8 mouse cellular contexts compared by ENCODE assay signal in the genomic region with DNA sequence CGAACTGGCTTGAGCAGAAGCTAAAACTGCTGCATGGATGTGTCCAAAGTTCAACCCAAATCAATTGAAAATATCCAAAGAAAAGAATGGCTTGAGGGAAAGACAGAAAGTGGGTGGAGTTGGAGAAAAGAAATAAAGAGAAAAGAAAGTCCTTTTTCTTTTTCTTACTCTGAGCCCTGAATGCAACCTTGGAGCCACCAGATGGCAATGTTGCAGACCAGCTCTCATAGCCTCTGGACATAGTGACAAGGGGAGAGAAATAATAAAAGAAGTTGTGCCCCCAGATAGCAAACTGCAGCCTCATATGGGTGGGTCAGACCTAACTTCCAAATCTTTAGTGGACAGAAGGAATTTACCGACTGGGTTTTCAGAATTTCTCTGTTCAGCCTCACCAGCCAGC.
A peak's percentile ranks its signal among the peaks of the same experiment; 100 is the strongest.
DNase-seq lines count a peak whose midpoint lies in the region; ATAC-seq and TF ChIP-seq lines count a peak whose summit lies in the region.
"Had no signal": no experiment of that assay in that cellular context is flagged by ENCODE, and none has a peak within 500 bp of the region (broad histone marks: within the 10 kb centered on the region; RNA-seq: fewer than 3 reads in every experiment).

No protein-coding gene starts in this region.

- H3K9me3 ChIP-seq in hindbrain, embryonic 11.5 days (ENCODE audit: control insufficient read depth, low read length) = no peaks in the 10 kb centered on the region
- no peaks in the 10 kb centered on the region for H3K9me3 ChIP-seq in hindbrain, embryonic 13.5 days
- H3K9me3 ChIP-seq in midbrain, postnatal 0 days (ENCODE audit: low read length) = no peaks in the 10 kb centered on the region
- no peaks in the 10 kb centered on the region for H3K9me3 ChIP-seq in midbrain, embryonic 13.5 days
- H3K9me3 ChIP-seq: forebrain, embryonic 12.5 days had no signal

- no peaks in the 10 kb centered on the region for H3K4me1 ChIP-seq in hindbrain, embryonic 11.5 days (replicated peaks; ENCODE audit: control insufficient read depth, insufficient read depth, low read length)
- no peaks in the 10 kb centered on the region for H3K4me1 ChIP-seq in hindbrain, embryonic 13.5 days (replicated peaks)
- no peaks in the 10 kb centered on the region for H3K4me1 ChIP-seq in midbrain, postnatal 0 days (ENCODE audit: insufficient read depth, low read length)
- H3K4me1 ChIP-seq in midbrain, embryonic 13.5 days (replicated peaks) = no peaks in the 10 kb centered on the region
- H3K4me1 ChIP-seq: forebrain, embryonic 12.5 days had no signal

- no peaks in the 10 kb centered on the region for H3K36me3 ChIP-seq in hindbrain, embryonic 11.5 days (ENCODE audit: control insufficient read depth, insufficient read depth, low read length)
- H3K36me3 ChIP-seq in hindbrain, embryonic 13.5 days = no peaks in the 10 kb centered on the region
- no peaks in the 10 kb centered on the region for H3K36me3 ChIP-seq in midbrain, postnatal 0 days (ENCODE audit: insufficient read depth, low read length)
- H3K36me3 ChIP-seq in midbrain, embryonic 13.5 days = no peaks in the 10 kb centered on the region
- H3K36me3 ChIP-seq: forebrain, embryonic 12.5 days had no signal

- H3K9ac ChIP-seq in hindbrain, embryonic 11.5 days (ENCODE audit: low read depth, low read length) = no peak overlapping the region
- H3K9ac ChIP-seq in hindbrain, embryonic 13.5 days = no peak overlapping the region
- H3K9ac ChIP-seq in midbrain, postnatal 0 days (replicated peaks; ENCODE audit: low read length, poor library complexity, severe bottlenecking) = no peak overlapping the region
- no peak overlapping the region for H3K9ac ChIP-seq in midbrain, embryonic 13.5 days (replicated peaks)
- H3K9ac ChIP-seq: forebrain, embryonic 12.5 days had no signal

- no peaks in the 10 kb centered on the region for H3K27me3 ChIP-seq in hindbrain, embryonic 11.5 days (ENCODE audit: control insufficient read depth, insufficient read depth, low read length)
- H3K27me3 ChIP-seq in hindbrain, embryonic 13.5 days = no peaks in the 10 kb centered on the region
- no peaks in the 10 kb centered on the region for H3K27me3 ChIP-seq in midbrain, postnatal 0 days (ENCODE audit: insufficient read depth, low read length)
- H3K27me3 ChIP-seq in midbrain, embryonic 13.5 days = no peaks in the 10 kb centered on the region
- H3K27me3 ChIP-seq: forebrain, embryonic 12.5 days had no signal

- TF ChIP-seq CTCF in midbrain, postnatal 0 days (IDR thresholded peaks at IDR 0.05) = peak; percentile 72

- ATAC-seq in hindbrain, embryonic 11.5 days (ENCODE audit: low FRiP score) = no peak
- ATAC-seq in hindbrain, embryonic 13.5 days (ENCODE audit: low FRiP score) = no peak
- no peak for ATAC-seq in midbrain, postnatal 0 days (ENCODE audit: low FRiP score)
- ATAC-seq in midbrain, embryonic 13.5 days = no peak

- H3K4me3 ChIP-seq in hindbrain, embryonic 11.5 days (ENCODE audit: low read depth, low read length) = no peak overlapping the region
- H3K4me3 ChIP-seq in hindbrain, embryonic 13.5 days = no peak overlapping the region
- no peak overlapping the region for H3K4me3 ChIP-seq in midbrain, postnatal 0 days (ENCODE audit: low read depth, low read length)
- no peak overlapping the region for H3K4me3 ChIP-seq in midbrain, embryonic 13.5 days (replicated peaks)
- H3K4me3 ChIP-seq: forebrain, embryonic 12.5 days had no signal

- no peak overlapping the region for H3K27ac ChIP-seq in hindbrain, embryonic 11.5 days (ENCODE audit: low read depth, low read length)
- H3K27ac ChIP-seq in hindbrain, embryonic 13.5 days = no peak overlapping the region
- H3K27ac ChIP-seq in midbrain, postnatal 0 days (ENCODE audit: low read depth, low read length) = no peak overlapping the region
- H3K27ac ChIP-seq in midbrain, embryonic 13.5 days = no peak overlapping the region
- H3K27ac ChIP-seq: forebrain, embryonic 12.5 days had no signal

- no peak overlapping the region for H3K4me2 ChIP-seq in hindbrain, embryonic 11.5 days (replicated peaks; ENCODE audit: low read depth, low read length)
- no peak overlapping the region for H3K4me2 ChIP-seq in hindbrain, embryonic 13.5 days
- H3K4me2 ChIP-seq in midbrain, postnatal 0 days (ENCODE audit: low read depth, low read length, poor library complexity, severe bottlenecking) = no peak overlapping the region
- H3K4me2 ChIP-seq in midbrain, embryonic 13.5 days (replicated peaks) = no peak overlapping the region
- H3K4me2 ChIP-seq: forebrain, embryonic 12.5 days had no signal

- 64% methylated on average over 2 of the region's 2 CpGs for WGBS in hindbrain, embryonic 11.5 days
- 58% methylated on average over 2 of the region's 2 CpGs for WGBS in hindbrain, embryonic 13.5 days
- WGBS in midbrain, postnatal 0 days = 72% methylated on average over 2 of the region's 2 CpGs
- WGBS in midbrain, embryonic 13.5 days = 66% methylated on average over 2 of the region's 2 CpGs

- DNase-seq in hindbrain, embryonic 11.5 days (ENCODE audit: low spot score) = peak; percentile 10
- DNase-seq in midbrain, postnatal 0 days (ENCODE audit: low spot score) = peak; percentile 28
- DNase-seq in embryo, embryonic 11 days = peak; percentile 41
- peak; percentile 6 for DNase-seq in right cerebral cortex, postnatal 4 days
- no peak for DNase-seq in gastrocnemius, adult 8-10 months (ENCODE audit: low spot score in 2 of 2)

Comparison
In these comparisons a context has a peak if more than half of its experiments do, and no peak if none do; other contexts are left out.
1. DNase-seq: peak in hindbrain, embryonic 11.5 days (single experiment), midbrain, postnatal 0 days (single experiment), embryo, embryonic 11 days (single experiment) and right cerebral cortex, postnatal 4 days (single experiment); none in gastrocnemius, adult 8-10 months (0 of 2).